Mouse (Mus musculus) ovary, adult 18-20 months (tissue): ENCODE measurements around the gene Mgarp.

Experiments used
- DNase-seq: peaks from one replicate; pipeline ENCODE4 v3.0.0; 2022; ENCODE audit warnings: low spot score, mixed read lengths

Mgarp gene

DNA sequence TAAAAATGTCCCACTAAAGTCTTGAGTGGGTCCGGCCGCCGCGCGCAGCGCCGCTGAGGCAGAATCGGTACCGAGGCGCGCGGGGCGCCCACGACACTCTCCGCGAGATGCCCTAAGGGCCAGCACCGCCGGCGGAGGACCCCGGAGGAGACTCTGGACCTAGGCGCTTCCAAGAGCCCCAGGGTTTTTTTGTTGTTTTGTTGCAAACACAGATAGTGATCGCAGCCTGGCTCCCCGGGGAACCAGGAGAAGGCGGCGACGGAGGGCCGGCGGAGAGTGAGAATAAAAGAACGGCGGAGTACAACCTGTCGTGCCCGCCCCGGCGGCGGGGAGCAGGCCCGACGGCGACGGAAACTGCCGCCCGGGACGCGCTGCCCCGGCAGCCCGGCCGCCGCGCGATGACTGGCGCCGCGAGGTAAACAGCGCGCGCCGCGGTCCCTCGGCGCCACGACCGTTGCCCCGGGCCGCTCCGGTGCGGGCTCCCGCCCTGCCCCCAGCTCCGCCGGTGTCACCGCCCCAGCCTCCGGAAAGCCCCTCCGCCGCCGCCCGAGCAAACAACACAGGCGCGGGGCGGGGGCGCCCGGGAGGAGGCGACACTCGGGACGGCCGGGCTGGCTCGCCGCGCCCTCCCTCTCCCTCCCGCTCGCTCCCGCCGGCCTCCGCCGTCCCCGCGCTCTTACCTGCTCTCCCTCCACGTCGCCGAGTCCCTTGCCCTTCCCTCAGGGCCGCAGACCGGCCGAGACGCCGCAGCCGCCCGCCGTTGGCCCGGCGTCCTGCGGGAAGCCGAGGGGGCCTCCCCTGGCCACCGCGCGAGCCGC is 56.6 kb downstream of the Mgarp start:
- no peak for DNase-seq

DNA sequence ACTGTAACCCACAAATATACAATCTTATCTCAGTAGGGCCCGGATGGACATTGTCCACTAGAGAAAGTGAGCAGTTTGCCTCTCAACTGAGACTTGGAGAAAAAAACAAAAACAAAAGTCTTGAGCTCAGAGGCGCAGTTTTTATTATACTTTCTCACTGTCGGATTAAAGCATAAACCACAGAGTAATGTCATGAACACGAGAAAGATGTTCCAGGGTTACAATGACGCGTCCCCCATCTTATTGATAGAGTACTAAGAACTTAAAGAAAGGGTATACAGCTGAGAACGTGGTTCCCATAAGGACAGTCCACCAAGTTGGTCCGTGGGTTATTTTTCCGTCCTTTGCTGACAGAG is 57.2 kb downstream of the Mgarp start:
- DNase-seq = no peak
